Mouse (Mus musculus) right cerebral cortex, postnatal 14 days (tissue): ENCODE measurements around the gene Galnt6.

Experiments used
- DNase-seq: peaks from one replicate; pipeline ENCODE4 v3.0.0; 2022

The Galnt6 gene

DNA sequence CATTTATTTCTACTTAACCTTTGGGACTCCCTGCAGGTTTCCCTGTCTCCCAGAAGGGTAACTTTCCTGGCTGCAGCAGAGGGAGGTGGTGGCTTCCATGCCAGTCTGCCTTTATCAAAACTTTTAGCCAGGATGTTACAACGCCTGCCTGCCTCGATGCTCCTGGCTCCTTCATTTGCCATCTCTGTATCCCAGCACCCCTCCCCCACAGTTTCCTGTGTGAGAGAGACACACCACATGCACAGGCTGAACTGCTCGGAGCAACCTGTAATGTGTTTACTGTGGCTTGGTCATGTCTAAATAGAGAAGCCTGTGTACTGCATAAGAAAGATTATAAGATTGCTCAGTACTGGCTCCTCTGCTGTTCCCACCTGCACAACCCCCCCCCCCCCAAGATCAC is 48.8 kb downstream of the Galnt6 start:
- DNase-seq: no peak

DNA sequence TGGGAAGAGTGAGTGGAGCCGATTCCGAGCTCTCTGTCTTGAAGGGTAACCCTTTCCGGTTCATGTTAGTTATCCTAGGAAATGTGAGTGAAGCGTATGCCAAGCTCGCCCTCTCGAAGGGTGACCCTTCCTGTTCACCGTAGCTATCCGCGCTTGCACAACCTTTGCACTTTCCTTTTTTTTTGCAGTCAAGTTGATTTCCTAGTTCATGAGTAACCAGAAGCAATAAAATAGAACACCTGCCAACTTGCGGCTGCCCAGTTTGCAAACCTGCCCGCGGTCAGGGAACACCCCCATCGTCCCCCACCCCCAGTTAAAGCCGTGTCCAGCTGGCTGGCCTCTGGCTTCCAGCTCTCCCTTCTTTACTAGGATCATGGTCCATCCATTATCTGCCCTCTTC is 50.2 kb downstream of the Galnt6 start:
- no peak for DNase-seq

DNA sequence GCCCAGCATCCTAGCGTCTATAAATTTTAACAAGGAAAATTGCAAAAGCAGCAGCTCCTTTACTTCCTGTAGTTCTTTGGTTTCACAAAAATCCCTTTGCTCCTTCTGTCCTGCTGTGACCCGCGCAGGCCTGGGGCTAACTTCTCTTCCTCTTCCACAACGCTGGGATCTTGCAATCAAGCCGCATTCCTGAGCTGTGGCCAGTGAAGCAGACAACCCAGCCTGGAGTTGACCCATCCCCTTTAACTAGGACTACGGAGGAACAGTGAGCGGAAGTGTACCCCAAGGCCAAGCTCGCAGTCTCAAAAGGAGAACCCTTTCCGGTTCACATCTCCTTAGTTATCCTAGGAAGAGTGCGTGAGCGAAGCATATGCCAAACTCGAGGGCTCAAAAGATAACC is 50.6 kb downstream of the Galnt6 start:
- no peak for DNase-seq

DNA sequence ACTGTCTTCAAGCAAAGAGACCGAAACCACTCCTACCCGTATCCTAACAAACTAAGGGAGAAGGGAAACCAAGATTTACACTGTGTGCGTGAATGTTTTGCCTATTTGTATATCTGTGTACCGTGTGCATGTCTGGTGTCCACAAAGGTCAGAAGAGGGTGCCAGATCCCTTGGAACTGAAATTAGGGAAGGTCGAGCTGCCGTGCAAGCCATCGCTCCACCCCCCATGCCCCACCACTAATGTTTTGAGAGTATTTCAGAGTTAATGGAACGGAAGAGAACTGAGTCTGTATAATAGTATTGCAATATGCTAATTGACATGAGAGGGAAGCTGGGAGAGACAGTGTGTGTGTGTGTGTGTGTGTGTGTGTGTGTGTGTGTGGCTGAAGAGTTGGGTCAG is 51.5 kb downstream of the Galnt6 start:
- DNase-seq: no peak

DNA sequence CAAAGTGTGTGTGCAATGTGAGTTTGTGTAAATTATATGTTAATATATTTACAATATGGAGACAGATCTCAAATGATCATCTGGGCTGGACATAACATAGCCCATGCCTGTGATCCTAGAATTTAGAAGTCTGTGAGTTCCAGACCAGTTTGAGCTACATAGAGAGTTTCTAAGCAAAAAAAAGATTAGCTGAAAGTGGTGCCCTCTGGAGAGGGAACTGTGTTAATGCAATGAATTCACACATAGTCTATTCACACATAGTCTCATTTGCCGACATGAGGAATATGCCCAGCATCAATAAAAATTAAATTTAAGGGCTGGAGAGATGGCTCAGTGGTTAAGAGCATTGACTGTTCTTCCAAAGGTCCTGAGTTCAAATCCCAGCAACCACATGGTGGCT is 52.7 kb downstream of the Galnt6 start:
- no peak for DNase-seq

DNA sequence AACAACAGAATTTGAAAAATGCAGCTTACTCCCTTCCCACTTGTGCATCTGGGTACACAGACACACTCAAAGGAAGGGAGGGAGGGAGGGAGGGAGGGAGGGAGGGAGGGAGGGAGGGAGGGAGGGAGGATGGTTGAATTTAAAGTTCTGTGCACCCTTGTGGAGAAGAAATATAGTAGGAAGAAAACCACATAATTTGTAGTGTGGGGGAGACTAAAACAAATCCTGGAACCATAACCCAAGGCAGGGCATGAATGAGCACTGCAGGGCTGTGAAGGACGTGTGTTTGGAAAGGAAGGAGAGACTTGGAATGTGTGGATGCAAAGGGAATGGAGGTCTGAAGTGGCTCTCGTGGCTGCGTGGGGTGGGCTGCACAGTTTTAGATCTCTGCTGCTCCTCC is 53.7 kb downstream of the Galnt6 start:
- DNase-seq: no peak

DNA sequence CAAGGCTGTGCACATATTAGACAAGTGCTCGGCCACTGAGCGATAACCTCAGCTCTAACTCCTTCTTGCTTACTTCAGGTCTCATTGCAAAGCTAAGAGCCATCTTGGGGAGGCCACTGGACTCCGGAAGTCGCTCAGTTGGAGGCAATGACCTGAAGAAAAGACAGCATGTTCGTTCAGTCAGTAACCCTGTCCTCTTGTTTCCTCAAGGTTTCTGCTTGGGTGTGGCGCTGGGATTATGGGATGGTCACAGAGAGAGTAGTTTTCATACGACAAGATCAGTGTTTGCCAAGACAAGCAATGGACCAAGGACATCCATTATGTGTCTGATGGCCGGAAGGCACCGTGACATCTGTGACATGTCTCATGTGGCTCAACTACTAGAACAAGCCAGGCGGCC is 54.6 kb downstream of the Galnt6 start:
- no peak for DNase-seq

DNA sequence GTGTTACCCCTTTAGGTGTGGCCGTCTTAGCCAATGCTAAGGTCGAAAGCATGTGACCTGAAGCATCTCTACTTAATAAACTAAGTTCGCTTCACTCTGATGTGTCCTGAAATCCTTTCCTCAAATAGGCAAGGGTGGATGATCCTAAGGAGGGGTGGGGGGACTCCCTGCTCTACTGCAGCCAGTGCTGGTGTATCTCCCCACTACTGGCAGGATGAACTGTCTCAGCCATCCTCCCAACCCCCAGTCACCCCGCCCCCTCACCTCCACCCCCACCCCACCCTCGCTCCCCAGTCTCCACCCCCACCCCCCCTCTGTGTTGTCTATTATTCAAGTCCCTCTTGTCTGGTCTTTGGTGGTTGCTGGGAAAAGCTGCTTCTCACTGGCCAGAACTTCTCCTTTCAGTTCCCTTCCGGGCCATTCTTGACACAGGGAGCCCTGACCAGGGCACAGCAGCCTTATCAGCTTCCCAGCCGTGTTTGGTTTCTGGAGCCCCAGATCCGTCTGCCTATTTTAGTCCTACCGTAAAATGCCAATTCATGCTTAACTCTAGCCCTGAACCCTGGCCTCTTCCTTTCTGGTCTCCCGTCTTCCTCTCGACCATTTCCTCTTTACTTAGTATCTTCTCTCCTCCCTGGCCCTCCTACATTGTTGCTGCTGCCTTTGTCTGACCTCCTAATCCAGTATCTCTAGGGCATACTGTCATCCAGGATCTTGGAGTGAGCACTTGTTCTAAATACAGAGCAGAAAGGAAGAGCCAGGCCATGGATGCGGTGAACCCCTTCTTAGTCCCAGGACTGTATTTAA is 55.4 kb downstream of the Galnt6 start:
- no peak for DNase-seq

DNA sequence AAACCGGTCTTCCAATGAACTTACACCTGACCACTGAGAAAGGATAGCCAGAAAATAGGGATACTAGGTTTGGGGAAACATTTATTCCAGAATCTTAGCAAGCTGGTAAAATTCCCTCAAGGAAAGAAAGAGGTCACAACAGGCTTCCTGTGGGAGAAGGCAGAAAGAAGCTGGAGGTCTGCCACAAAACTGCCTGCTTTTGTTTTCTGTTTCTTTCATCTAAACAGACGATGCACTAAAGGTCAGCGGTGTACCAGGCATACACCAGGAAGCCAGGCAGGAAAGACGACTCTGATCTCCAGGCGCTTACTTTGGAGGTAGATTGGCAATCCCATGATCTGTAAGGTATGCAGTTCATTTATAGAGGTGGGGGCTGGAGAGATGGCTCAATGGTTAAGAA is 58.3 kb downstream of the Galnt6 start:
- no peak for DNase-seq

DNA sequence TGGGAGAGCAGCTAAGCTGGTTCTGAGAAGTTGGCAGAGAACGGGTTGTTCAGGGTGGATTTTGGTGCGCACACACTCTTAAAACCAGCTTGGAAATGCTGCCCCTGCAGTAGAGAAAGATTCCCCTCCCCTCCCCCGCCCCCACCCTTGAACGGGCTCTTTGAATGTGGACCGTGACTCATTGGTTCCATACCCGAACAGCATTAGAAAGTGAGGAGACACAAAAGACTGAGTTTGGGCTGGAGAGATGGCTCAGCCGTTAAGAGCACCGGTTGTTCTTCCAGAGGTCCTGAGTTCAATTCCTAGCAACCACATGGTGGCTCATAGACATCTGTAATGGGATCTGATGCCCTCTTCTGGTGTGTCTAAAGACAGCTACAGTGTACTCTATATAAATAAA is 59.2 kb downstream of the Galnt6 start:
- no peak for DNase-seq

DNA sequence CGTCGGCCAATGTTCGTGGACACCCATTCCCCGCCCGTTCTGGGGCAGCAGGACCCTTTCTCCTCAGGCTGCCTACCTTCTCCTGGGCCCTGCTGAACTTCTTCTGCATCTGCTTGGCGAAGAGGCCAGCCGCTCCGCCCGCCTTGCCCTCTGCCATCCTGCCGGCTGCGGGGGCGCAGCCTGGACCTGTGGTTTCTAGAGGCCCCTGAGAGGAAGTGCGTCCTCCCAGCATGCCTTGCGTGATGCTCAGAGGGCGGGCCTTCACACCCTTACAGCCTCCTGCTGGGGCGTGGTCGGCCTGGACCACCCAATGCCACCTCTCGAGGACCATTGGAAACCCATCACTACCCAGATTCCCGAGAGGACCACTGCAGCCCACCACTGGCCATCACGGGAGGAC is 59.8 kb downstream of the Galnt6 start, which contains the start of gene Bin2:
Bin2 (minus strand) TSS at position 217 of the 400 bp plus-strand sequence.
- peak; percentile 28 for DNase-seq

DNA sequence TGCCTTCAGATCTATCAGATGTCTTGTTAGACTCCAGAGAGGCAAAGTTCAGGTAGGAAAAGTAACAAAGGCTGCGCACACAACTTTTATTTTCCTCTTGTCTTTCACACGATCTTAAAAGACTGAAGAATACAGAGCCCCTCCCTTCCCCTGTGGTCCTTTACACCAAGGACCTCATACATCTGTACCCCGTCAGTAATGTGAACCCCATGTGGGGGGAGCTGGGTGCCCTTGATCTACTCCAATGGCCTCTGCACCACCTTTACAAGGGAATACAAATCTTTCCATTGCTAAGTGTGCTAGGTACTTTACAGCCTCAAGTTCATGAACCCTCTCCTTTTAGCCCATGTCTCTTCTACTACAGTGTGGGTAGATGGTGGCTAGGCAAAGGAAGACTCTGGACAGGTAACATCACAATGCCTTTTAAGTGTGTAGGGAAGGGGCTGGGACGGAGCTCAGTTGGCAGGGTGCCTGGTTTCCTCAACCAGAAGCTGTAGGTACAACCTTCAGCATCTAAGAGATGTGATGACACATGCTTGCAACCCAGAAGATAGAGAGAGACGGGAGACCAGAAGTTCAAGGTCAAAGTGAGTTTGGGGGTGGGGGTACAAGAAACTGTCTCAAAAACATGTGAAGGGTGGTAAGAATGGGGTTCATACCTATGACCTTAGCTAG is 61.2 kb downstream of the Galnt6 start:
- DNase-seq: no peak

DNA sequence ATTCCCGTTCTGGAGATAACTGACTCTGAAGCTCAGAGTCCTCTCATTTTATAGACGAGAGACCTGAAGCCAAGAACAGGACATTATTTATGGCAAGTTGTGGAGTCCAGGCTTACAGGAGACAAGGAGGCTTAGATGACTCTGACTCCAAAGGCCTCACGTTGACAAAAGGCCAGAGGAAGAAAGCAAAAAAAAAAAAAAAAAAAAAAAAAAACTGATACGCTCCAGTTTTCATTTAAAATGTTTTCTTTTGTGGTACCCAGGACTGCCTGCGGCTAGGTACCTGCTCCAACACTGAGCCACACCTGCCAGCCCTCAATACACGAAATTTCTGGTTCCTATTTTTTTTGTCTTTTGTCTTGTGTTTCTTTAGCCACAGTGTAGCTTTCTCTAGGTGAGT is 61.8 kb downstream of the Galnt6 start:
- DNase-seq: no peak

DNA sequence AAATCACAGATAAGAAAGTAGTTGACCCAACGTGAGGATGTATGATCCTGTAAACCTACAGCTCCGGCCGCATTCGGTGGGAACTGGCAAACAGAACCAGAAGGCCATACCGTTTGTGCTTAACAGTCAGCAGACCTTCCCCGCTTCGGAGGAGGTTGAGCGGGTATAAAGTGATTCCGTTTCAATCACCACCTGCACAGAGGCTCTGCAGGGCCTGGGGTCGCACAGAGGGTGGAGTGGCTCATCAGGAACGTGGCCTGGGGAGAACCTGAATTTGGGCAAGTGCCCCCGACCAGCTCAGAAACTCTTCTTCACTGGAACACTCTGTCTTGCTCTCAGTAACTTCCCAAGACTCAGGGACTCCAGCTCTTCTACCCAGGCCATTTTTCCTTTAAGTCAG is 62.3 kb downstream of the Galnt6 start:
- DNase-seq: no peak

DNA sequence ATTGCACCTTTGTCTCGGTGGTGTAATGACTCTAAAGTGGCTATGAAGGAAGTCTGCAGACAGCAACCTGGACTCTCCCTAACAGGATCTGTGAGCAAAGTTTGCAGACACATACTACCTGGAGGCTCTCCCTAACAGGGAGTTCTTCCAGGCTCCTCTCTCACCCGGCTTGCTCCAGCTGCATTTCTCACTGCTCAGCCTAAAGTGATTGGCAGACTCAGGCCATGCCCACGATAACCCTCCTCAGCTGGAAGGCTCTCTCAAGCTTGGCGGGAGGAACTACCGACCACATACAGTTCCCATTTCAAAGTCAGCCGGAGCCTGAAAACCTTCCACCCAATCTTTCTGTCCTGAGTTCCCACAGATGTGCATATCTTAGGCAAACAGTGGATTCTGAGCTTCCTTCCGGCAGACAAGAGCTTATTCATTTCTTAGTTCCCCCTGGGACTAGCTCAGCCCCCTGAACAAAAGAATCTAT is 62.9 kb downstream of the Galnt6 start:
- no peak for DNase-seq

DNA sequence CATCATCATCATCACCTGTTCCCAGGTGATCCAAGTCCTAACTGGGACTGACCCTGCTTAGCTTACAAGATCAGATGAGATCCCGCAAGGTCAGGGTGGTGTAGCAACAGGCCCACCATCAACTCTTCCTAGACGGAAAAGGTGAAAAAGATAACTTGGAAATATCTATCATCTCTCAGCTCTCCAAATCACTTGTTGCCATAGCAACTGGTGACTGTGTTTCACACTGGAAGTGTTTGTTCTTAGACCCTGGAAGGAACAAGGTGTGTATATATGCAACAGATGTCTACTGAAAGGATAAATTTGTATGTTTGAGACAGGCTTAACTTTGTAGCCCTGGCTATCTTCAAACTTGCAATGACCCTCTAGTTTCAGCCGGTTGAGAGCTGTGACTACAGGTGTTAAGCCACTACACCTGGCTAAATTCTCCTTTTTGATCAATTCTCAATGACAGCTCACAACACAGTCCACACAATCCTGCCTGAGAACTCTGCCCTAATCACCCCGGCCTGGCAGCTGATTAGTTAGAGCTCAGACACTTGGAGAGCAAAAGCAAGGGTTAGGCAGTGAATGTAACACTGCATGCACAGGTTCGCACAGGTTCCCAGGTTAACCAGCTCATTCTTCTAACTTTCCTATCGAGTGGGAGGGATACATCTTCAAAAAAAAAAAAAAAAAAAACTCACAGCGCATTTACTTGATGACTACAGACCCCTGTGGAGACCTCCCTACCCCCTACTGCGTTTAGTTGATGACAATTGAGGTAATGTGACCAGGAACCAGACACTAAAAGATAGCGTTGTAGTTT is 63.6 kb downstream of the Galnt6 start:
- DNase-seq: no peak

DNA sequence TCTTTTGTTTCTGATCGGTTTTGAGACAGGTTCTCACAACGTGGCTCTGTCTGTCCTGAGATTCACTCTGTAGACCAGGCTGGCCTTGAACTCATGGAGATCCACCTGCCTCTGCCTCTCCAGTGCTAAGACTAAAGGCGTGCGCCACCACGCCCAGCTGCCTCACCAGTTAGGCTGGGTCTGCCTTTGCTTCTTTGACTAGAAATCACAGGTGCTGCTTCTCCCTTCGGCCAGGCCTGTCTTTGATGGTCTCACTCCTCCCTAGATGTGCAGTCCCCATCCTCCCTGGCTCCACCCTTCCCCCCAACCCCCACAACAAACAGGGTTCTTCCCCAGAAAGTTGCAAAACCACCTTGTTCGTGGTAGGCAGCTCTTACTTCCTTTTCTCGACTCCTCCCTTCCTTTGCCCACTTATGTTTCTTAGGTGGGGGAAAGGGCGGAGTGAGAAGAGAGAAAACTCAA is 64.3 kb downstream of the Galnt6 start:
- DNase-seq: no peak

DNA sequence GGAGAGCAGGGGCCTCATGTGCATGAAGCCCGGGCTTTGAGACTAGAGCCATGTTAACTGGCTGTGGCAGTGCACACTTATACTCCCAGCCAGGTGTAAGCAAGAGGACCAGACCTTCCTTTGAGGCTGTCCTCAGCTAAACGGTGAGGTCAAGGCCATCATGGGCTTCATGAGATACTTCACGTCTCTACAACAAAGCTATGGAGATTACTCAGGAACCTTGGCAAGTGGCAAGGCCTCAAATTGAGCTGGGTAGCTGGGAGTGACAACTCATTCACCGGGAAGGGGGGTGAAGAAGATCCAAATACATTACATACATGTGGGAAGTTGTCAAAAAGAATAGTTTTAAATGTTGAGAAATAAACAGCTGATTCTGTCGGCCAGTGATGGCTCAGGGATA is 68.4 kb downstream of the Galnt6 start:
- no peak for DNase-seq

DNA sequence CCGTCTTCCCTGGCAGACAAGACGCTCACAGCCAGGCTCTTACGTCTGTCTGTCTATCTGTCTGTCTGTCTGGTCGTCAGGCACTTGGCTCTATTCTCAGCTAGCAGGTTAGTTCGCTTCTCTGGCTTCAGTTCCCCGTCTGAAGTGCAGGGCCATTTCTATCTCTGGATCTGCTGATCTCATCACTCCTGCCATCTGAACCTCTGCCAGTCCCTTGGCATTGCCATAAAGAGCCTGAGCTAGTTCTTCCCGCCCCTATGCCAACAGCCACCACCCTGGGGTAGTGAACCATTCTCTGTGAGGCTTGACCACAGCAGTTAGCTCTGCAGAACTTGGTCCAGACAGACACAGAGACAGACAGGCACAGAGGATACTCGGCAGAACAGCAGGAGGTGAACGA is 68.9 kb downstream of the Galnt6 start:
- DNase-seq: no peak

DNA sequence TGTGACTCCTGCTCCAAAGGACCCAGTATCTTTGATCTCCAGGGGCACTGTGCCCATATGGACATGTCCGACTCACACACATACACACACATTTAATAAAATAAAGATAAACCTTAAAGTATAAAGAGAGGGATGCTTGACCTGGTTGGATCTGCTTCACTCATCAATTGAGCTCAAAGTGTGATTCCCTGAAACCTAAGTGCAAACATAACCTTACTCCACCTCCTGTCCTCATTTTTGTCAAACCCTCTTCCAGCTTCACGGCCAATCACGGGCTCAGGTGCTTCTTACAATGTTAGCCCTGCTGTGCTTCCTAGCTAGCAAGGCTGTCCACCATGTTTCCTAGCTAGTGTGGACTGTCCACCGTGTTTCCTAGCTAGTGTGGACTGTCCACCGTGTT is 74.0 kb downstream of the Galnt6 start:
- DNase-seq: no peak

DNA sequence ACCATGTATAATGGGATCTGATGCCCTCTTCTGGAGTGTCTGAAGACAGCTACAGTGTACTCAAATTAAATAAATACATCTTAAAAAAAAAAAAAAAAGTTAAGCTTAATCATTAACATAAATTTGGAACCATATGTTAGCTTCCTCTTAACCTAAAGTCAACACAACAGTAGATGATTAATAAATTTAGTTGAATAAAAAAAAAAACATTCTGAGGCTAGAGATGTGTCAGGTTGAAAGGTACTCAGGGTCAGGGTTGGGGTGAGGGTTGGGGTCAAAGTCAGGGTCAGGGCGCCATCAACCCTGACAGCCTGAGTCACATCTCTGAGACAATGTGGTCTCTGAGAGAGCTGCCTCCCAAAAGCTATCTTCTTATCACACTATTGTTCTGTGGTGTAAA is 74.9 kb downstream of the Galnt6 start:
- no peak for DNase-seq

DNA sequence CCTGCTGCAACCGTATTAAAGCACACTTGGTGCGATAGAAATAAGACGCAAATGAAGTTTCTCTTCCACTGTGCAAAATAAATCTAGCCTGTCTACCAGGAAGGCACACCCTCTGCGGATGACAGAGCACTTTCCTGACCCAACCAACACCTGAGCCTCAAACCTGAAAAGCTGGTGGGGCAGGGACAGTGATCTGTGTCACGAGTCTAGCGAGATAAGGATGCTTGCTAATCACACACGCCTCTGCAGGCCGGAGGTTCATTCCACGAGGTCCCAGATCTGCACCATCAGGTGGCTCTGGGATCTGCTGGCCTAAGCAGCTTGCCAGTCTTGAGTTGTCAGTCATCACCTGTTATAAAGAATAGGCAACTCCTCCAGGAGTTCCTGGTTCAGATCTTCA is 77.6 kb downstream of the Galnt6 start:
- no peak for DNase-seq

DNA sequence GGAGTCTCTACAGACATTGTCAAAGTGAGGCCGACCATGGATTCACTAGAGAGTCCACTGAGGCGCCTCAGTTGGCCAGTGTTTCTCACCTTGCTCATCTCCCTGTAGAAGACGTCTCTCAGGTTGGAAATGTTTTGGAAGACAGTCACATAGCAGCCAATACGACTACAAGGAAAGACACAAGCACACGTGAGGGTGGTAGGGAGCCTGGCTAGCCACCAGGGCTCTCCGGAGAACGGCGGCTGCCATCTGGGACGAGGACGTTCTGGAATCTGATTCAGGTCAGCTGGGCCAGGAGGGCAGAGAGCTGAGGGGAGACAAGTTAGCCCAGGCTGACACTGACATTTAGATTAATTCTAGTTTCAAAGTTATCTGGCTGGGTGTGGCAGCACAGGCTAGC is 79.1 kb downstream of the Galnt6 start:
- no peak for DNase-seq

DNA sequence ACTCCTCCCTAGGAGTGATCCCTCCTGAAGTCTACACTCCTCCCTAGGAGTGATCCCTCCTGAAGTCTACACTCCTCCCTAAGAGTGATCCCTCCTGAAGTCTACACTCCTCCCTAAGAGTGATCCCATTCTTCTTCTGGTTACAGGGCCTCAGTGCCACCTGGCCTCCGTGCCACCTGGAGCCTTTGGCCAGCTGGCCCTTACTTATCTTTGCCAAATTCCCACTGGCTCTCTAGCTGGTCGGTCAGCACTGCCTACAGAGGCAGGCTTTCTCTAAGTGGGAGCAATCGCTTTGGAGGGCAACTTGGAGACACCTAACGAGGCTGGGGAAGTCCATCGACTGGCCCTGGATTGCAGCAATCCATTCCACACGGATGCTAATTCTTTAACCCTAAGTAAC is 83.0 kb downstream of the Galnt6 start:
- DNase-seq: no peak
